Mouse (Mus musculus): ENCODE data around the gene Snap25. TPM values are rescaled to one million over a fixed set of nuclear protein-coding genes. Genes with fewer than 3 reads are reported as not detected.

The Snap25 gene
- polyA plus RNA-seq, 1 experiment from 2014 or later = 12.5 TPM

DNA sequence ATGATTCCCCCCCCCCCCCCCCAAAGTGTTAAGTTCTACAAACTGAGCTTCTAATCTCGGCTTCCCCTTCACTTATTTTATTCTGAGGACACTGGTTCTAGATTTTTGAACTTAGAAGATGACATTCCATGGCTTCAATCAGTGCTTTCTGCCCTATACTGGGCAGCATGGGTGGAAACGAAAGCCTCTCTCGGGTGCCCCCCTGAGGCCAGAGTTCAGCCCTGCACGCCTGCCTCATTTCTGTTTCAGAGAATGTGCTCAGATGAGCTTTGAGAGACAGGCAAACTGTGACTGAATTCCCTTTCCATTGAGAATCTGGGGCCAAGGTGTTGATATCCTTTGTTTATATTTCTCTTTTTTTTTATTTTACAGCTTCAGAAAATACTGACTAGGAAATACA, 7.0 kb downstream of the Snap25 start:
- Histone ChIP-seq H3K36me3 (replicated peaks) (no peaks in the 10 kb centered on the region), H3K4me3 (no peak overlapping the region), H3K27me3 (replicated peaks; ENCODE audit: low read depth, poor library complexity, severe bottlenecking) (no peaks in the 10 kb centered on the region), H3K27ac (replicated peaks) (no peak overlapping the region), H3K9me3 (no peaks in the 10 kb centered on the region), H3K4me1 (no peaks in the 10 kb centered on the region)
- DNase-seq (ENCODE audit: low spot score) = peak; percentile 46
- WGBS = 27% methylated on average over 4 of the region's 4 CpGs

DNA sequence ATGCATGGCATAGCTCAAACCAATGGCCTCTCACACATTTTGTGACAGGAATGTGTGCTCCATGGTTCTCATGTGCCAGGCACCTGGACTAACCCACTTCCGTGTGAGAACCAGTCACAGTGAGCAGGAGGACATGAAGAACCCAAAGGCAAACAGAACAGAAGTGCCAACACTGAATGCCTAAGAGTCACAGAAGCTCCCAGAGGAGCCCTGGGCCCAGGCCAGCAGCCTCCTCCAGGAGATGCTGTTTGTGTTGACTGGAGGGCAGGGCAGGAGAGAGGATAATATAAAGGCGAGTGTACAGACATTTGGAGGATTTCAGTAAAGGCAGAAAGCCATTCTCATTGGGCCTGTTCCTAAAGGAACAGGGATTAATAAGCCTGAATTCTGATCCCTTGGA, 25.0 kb downstream of the Snap25 start:
- Histone ChIP-seq H3K4me1 (no peaks in the 10 kb centered on the region), H3K4me3 (no peak overlapping the region), H3K9me3 (0 out of 2 replicates have a peak, but pooled peaks cover 4% of the 10 kb centered on the region), H3K27ac (replicated peaks) (no peak overlapping the region), H3K27me3 (replicated peaks; ENCODE audit: low read depth, poor library complexity, severe bottlenecking) (no peaks in the 10 kb centered on the region), H3K36me3 (replicated peaks) (no peaks in the 10 kb centered on the region)
- no peak for DNase-seq (ENCODE audit: low spot score)
- 79% methylated on average over 2 of the region's 2 CpGs for WGBS

DNA sequence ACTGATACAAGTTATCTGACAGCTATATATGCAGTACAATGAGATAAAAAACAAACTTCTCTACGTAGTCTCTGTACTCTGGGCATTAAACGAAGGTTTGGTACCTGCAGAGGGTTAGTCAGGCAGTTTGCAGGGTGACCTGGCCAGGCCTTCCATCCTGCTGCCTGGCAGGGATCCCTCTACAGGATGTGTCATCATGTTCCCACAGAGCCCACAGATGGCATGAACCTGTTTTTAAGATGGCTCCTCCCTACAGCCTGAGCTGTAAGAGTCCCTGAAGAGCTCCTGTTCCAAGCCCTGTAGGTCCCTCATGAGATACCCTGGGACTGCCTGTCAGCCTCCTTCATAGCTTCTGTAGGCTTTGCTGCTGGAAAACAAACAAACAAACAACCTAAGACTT, 29.0 kb downstream of the Snap25 start:
- Histone ChIP-seq H3K27ac (replicated peaks) (no peak overlapping the region), H3K4me1 (no peaks in the 10 kb centered on the region), H3K4me3 (no peak overlapping the region), H3K9me3 (0 out of 2 replicates have a peak, but pooled peaks cover 4% of the 10 kb centered on the region), H3K36me3 (replicated peaks) (no peaks in the 10 kb centered on the region), H3K27me3 (replicated peaks; ENCODE audit: low read depth, poor library complexity, severe bottlenecking) (no peaks in the 10 kb centered on the region)
- WGBS = 84% methylated on average over 2 of the region's 2 CpGs
- DNase-seq (ENCODE audit: low spot score) = no peak

DNA sequence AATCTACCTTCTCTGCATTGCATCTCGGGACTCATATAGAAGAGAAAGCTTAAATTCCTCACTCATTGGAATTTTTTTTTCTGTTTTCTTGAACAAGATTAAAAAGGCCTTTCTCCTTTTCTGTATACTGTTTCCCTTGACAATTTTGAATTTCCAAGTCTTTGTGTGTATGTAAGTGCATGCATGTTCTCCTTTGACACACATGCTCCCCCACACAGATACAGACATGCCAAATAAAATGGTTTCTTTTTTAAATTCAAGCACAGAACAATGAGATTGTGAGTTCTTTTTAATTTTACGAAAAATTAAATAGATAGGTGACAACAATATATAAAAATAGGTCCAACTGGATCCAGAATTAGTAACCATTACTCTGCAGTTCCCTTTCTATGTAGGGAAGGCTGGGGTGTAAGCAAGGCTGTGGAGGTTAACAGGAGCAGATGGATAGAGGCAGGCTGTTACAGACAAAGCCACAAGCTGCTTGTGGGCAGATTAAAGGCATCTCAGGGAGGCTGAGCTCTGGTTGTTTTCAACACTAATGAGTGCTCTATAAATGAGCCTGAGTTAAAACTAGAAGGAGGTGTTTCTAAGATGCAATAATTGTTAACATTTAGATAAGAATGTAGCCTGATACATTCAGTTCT, 31.6 kb downstream of the Snap25 start:
- DNase-seq (ENCODE audit: low spot score) = no peak
- Histone ChIP-seq H3K27ac (replicated peaks) (no peak overlapping the region), H3K4me1 (0 out of 2 replicates have a peak, but pooled peaks cover 3% of the 10 kb centered on the region), H3K9me3 (0 out of 2 replicates have a peak, but pooled peaks cover 4% of the 10 kb centered on the region), H3K27me3 (replicated peaks; ENCODE audit: low read depth, poor library complexity, severe bottlenecking) (no peaks in the 10 kb centered on the region), H3K4me3 (no peak overlapping the region), H3K36me3 (replicated peaks) (no peaks in the 10 kb centered on the region)
- 82% methylated on average over 2 of the region's 2 CpGs for WGBS

DNA sequence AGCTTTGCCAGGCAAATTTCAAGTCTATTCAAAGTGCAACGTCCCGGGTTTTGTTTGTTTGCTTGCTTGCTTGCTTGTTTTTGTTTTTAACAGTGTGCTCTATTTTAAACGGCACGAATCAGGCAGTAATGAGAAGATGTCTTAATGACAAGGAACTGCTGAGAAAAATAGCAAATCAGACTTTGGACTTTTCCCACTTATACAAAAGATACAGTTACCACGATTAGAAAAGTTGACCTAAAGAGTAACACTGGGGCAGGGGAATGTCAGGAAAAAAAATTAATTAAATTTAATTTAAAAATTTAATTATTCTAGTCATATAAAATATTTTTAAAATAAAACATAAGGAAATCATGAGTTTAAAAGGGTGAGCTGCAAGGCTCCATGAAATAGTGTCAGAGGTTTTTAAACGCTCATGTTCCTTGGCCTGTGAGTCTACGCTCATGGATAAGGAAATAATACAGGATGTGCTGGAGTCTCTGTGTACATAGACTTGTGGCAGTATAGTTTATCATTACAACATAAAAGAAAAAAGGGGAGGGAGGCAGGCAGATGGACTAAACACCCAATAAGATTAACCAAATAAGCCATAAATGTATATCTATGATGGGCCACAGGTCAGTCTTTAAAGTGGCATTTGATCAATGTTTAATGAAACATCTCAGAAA, 32.2 kb downstream of the Snap25 start:
- DNase-seq (ENCODE audit: low spot score) = no peak
- Histone ChIP-seq H3K4me1 (0 out of 2 replicates have a peak, but pooled peaks cover 3% of the 10 kb centered on the region), H3K27ac (replicated peaks) (no peak overlapping the region), H3K9me3 (no peaks in the 10 kb centered on the region), H3K27me3 (replicated peaks; ENCODE audit: low read depth, poor library complexity, severe bottlenecking) (no peaks in the 10 kb centered on the region), H3K36me3 (replicated peaks) (no peaks in the 10 kb centered on the region), H3K4me3 (no peak overlapping the region)
- WGBS = 64% methylated on average over 7 of the region's 7 CpGs

DNA sequence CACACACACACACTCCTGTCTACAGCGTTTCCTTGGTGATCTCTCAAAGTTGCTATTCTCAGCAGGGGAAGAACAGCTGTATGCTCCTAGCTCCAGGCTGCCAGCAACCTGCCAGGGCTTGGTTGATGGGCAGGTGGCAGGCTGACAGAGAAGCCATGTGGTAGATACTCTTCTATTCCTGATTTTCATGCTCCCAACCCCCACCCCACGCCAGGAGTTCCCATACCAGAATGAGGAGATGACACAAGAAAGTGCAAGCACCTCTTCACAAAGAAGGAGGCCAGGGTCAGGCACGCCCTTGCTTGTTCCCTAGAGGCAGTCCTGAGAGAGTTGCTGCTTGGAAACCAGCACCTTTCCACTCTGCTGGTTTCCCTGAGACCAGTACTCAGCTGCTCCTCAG, 40.4 kb downstream of the Snap25 start:
- Histone ChIP-seq H3K4me3 (no peak overlapping the region), H3K27ac (replicated peaks) (no peak overlapping the region), H3K36me3 (replicated peaks) (no peaks in the 10 kb centered on the region), H3K27me3 (replicated peaks; ENCODE audit: low read depth, poor library complexity, severe bottlenecking) (no peaks in the 10 kb centered on the region), H3K4me1 (peaks cover 11% of the 10 kb centered on the region; the same call in 1 of the 2 replicates), H3K9me3 (no peaks in the 10 kb centered on the region)
- 38% methylated on average over 3 of the region's 3 CpGs for WGBS
- no peak for DNase-seq (ENCODE audit: low spot score)

DNA sequence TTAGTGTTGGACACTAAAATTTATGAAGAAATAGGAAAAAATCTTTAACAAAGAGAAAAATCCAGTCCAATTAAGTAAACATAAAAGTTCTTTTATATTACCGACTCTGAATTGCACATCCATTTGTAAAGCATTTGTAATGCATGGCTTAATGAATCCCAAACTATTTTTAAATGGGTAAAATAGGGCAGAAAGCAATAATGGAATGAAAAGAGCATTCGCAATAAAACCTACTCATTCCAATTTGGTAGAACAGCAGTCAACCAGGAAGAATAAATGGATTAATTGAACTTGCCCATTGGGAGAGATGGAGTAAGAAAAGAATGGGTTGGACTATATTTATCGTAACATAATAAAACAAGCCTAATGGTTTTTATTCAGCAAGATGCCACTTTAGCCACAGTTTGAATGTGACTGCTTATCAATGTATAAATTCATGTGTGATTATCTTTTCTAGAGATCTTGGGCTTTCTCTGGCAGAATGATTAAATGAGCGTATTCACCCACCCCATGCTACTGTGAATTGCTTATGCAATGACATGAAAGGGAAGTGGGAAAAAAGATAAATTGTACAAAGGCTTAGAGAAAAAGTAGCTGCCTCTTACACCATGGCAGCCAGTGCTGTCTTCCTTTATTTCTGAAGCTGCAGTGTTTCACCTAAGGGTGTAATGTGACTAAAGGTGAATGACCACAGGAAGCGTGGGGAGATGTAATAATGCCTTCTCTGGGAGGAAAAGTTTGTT, 45.7 kb downstream of the Snap25 start:
- Histone ChIP-seq H3K27me3 (replicated peaks; ENCODE audit: low read depth, poor library complexity, severe bottlenecking) (no peaks in the 10 kb centered on the region), H3K27ac (replicated peaks) (no peak overlapping the region), H3K4me3 (no peak overlapping the region), H3K4me1 (0 out of 2 replicates have a peak, but pooled peaks cover 3% of the 10 kb centered on the region), H3K36me3 (replicated peaks) (no peaks in the 10 kb centered on the region), H3K9me3 (no peaks in the 10 kb centered on the region)
- WGBS = 84% methylated on average over 5 of the region's 5 CpGs
- DNase-seq (ENCODE audit: low spot score) = no peak

DNA sequence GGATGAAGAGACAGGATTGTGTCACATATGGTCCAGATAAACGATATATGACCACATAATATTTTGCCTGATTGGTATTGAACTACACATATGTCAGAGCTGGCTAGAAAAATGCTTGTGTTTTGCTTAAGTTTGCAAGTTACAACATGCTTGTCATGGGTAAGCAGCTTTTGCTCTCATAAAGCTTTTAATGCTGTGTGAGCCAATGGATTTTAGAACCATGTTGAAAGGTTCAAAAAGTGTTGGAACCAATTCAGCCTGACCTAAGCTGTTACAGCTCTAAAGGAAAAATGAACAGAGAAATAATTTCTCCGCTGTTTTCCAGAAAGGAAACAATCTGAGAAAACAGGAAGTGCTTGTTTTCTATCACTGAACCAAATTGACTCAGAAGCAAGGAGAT, 64.9 kb downstream of the Snap25 start:
- WGBS = 83% methylated on average over 2 of the region's 2 CpGs
- Histone ChIP-seq H3K27ac (replicated peaks) (no peak overlapping the region), H3K4me1 (no peaks in the 10 kb centered on the region)

DNA sequence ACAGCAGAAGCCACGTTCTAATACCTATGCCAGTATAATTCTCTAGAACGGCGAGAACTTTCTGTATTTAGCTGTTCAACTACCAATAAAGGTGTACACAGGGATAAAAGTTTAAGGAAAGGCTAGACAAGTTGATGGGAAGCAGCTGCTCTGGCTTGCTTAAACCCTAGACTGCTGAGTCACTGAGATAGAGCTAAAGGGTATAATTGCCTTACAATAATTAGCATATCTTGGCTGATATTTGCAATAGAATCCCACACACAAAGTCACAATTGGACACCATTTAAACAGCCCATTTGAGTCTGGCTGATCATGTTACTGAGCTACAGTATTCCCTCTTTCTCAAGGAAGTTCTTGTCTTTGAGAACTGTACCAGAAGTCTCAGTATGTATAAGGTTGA, 65.4 kb downstream of the Snap25 start:
- no peaks in the 10 kb centered on the region for H3K36me3 ChIP-seq (replicated peaks)
- WGBS = 83% methylated on average over 3 of the region's 3 CpGs
- no peaks in the 10 kb centered on the region for H3K27me3 ChIP-seq (replicated peaks; ENCODE audit: low read depth, poor library complexity, severe bottlenecking)
- DNase-seq (ENCODE audit: low spot score) = no peak
- no peaks in the 10 kb centered on the region for H3K9me3 ChIP-seq
- no peak overlapping the region for H3K27ac ChIP-seq (replicated peaks)
- H3K4me3 ChIP-seq = no peak overlapping the region
- H3K4me1 ChIP-seq = no peaks in the 10 kb centered on the region

More for the DNA sequence above, 64.9 kb downstream of the Snap25 start:
- no peaks in the 10 kb centered on the region for H3K9me3 ChIP-seq
- H3K36me3 ChIP-seq (replicated peaks) = no peaks in the 10 kb centered on the region
- no peaks in the 10 kb centered on the region for H3K27me3 ChIP-seq (replicated peaks; ENCODE audit: low read depth, poor library complexity, severe bottlenecking)
- DNase-seq (ENCODE audit: low spot score) = no peak
- H3K4me3 ChIP-seq = no peak overlapping the region

DNA sequence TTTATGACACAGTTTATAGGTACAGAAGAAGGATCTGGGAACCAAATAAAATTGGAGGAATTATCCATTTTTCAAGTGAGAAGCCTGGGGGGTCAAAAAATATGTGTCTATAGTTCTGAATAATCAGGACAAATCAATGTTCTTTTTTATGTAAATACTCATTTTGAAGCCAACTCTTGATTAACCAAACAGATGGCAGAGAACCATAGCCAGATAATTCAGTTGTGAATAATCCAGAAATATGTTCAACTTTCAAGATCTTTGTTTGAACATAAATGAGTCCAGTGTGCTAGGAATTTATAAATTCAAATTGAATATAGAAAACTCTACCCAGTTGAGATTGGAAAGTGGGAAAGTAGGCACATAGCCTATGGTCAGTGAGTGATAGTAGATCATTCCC, 67.0 kb downstream of the Snap25 start:
- H3K36me3 ChIP-seq (replicated peaks) = no peaks in the 10 kb centered on the region
- no peaks in the 10 kb centered on the region for H3K4me1 ChIP-seq
- H3K27ac ChIP-seq (replicated peaks) = no peak overlapping the region
- no peaks in the 10 kb centered on the region for H3K27me3 ChIP-seq (replicated peaks; ENCODE audit: low read depth, poor library complexity, severe bottlenecking)
- no peaks in the 10 kb centered on the region for H3K9me3 ChIP-seq
- H3K4me3 ChIP-seq = no peak overlapping the region
- DNase-seq (ENCODE audit: low spot score) = no peak

DNA sequence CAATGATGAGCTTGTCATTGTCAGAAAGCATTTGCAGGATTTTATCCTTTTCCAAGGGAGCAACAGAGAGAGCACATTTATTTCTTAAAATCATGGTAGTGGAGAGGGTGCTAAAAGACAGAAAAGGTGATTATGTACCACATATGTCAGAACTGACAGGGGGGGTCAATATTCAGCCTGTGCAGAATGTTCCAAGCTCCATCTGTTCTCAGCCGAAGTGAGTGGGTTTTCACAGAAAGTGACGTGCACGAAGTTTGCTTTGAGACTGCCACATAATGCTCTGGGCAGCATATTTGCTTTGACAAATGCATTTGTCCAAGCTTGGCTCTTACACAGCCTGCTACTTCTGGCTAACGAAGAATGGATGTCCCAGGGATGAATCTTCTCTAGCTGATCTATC, 71.1 kb downstream of the Snap25 start:
- 92% methylated on average over 4 of the region's 4 CpGs for WGBS
- no peaks in the 10 kb centered on the region for H3K4me1 ChIP-seq
- DNase-seq (ENCODE audit: low spot score) = no peak
- no peaks in the 10 kb centered on the region for H3K9me3 ChIP-seq
- H3K27me3 ChIP-seq (replicated peaks; ENCODE audit: low read depth, poor library complexity, severe bottlenecking) = no peaks in the 10 kb centered on the region
- H3K27ac ChIP-seq (replicated peaks) = no peak overlapping the region
- H3K36me3 ChIP-seq (replicated peaks) = no peaks in the 10 kb centered on the region
- no peak overlapping the region for H3K4me3 ChIP-seq

DNA sequence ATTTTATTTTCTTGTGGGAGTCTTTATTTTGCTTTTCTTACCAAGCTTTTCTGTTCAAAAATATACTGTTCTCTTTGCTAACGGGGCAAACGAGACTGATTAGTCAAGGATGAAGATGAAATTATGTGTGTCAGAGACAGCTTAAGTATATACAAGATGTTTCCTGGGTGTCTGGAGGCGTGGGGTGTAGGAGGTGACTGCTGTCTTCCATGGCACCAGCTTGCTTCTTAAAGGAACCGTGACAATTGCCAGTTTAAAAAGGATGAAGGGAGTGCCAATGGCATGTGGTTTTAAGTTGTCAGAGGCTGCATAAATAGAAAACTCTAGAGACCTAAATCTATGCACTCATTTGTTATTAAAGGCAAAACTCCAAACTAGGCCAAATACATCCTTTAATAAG, 75.1 kb downstream of the Snap25 start:
- DNase-seq (ENCODE audit: low spot score) = no peak
- H3K27me3 ChIP-seq (replicated peaks; ENCODE audit: low read depth, poor library complexity, severe bottlenecking) = no peaks in the 10 kb centered on the region
- H3K9me3 ChIP-seq = no peaks in the 10 kb centered on the region
- no peaks in the 10 kb centered on the region for H3K36me3 ChIP-seq (replicated peaks)
- H3K4me3 ChIP-seq = no peak overlapping the region
- H3K4me1 ChIP-seq = no peaks in the 10 kb centered on the region
- no peak overlapping the region for H3K27ac ChIP-seq (replicated peaks)
- WGBS = 74% methylated on average over 4 of the region's 4 CpGs

DNA sequence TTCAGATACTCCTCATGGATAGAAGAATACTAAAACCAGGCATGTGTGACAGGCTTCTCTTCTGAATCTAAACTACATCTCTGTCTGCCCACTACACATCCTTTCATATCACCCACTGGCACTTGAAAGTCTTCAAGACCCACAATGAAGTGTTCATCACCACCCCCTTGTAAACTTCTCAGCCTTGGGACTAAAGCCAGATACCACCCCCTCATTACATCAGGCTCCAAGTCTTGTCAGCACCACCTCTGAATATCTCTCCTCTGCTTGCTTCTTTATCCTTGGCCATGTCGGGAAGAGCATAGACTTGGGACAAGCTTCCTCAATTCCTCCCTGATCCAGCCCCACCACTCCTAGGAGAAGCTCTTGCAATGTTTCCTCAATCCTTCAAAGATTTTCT, 83.3 kb downstream of the Snap25 start:
- H3K4me1 ChIP-seq = no peaks in the 10 kb centered on the region
- H3K9me3 ChIP-seq = no peaks in the 10 kb centered on the region
- DNase-seq (ENCODE audit: low spot score) = no peak
- H3K27ac ChIP-seq (replicated peaks) = no peak overlapping the region
- H3K27me3 ChIP-seq (replicated peaks; ENCODE audit: low read depth, poor library complexity, severe bottlenecking) = no peaks in the 10 kb centered on the region
- no peak overlapping the region for H3K4me3 ChIP-seq
- H3K36me3 ChIP-seq (replicated peaks) = no peaks in the 10 kb centered on the region
- WGBS = 88% methylated on average over 1 of the region's 1 CpGs

All from embryonic facial prominence, embryonic 10.5 days (tissue).